Mouse (Mus musculus): ENCODE measurements at regions not wholly inside any gene's neighbourhood (a gene's known extent, or its start where the extent isn't known, plus 50 kb on each side); places are given as distances from the start of the nearest gene placed in this dataset.

GRCm38 (mm10) chr13:84757896-84758567 is 431.2 kb upstream of the Ccnh start:
- H3K27me3 ChIP-seq (ENCODE audit: control insufficient read depth, insufficient read depth, low read length): peaks cover 8% of the 10 kb centered on the region; the same call in 1 of the 2 replicates

GRCm38 (mm10) chr13:84758568-84758900 is 430.7 kb upstream of the Ccnh start:
- Histone ChIP-seq H3K4me3 (ENCODE audit: control insufficient read depth in 1 of 2, insufficient read depth in 1 of 2, low read depth in 1 of 2, low read length in 2 of 2) (no peak overlapping the region), H3K36me3 (ENCODE audit: control insufficient read depth, insufficient read depth, low read length) (no peaks in the 10 kb centered on the region), H3K9me3 (ENCODE audit: control insufficient read depth, low read length) (no peaks in the 10 kb centered on the region), H3K27ac (replicated peaks in 1 of 2; ENCODE audit: control insufficient read depth in 1 of 2, insufficient read depth in 1 of 2, low read depth in 2 of 2, low read length in 2 of 2) (no peak overlapping the region), H3K4me1 (ENCODE audit: control insufficient read depth in 2 of 2, insufficient read depth in 2 of 2, low read length in 2 of 2) (no peaks in the 10 kb centered on the region), H3K4me2 (ENCODE audit: low read length) (no peak overlapping the region), H3K9ac (ENCODE audit: low read length) (no peak overlapping the region), H3K27me3 (ENCODE audit: control insufficient read depth, insufficient read depth, low read length) (peaks cover 8% of the 10 kb centered on the region; the same call in 1 of the 2 replicates)
- under 1% methylated on average over 6 of the region's 6 CpGs for WGBS
- 0 out of 2 replicates have a peak, but pooled peaks have one; percentile 47 for ATAC-seq (ENCODE audit: insufficient number of reproducible peaks, insufficient read depth, low FRiP score, low read depth)

More at GRCm38 (mm10) chr13:84757896-84758567, 431.2 kb upstream of the Ccnh start:
- no peak overlapping the region for H3K27ac ChIP-seq (replicated peaks in 1 of 2; ENCODE audit: control insufficient read depth in 1 of 2, insufficient read depth in 1 of 2, low read depth in 2 of 2, low read length in 2 of 2)
- WGBS: 50% methylated on average over 10 of the region's 10 CpGs
- no peak overlapping the region for H3K4me2 ChIP-seq (ENCODE audit: low read length)
- ATAC-seq (ENCODE audit: insufficient number of reproducible peaks, insufficient read depth, low FRiP score, low read depth): no peak
- no peak overlapping the region for H3K9ac ChIP-seq (ENCODE audit: low read length)
- H3K36me3 ChIP-seq (ENCODE audit: control insufficient read depth, insufficient read depth, low read length): no peaks in the 10 kb centered on the region
- no peaks in the 10 kb centered on the region for H3K9me3 ChIP-seq (ENCODE audit: control insufficient read depth, low read length)
- no peaks in the 10 kb centered on the region for H3K4me1 ChIP-seq (ENCODE audit: control insufficient read depth in 2 of 2, insufficient read depth in 2 of 2, low read length in 2 of 2)
- no peak overlapping the region for H3K4me3 ChIP-seq (ENCODE audit: control insufficient read depth in 1 of 2, insufficient read depth in 1 of 2, low read depth in 1 of 2, low read length in 2 of 2)

GRCm38 (mm10) chr13:84759061-84759460 is 430.1 kb upstream of the Ccnh start:
- Histone ChIP-seq H3K4me3 (ENCODE audit: control insufficient read depth in 1 of 2, insufficient read depth in 1 of 2, low read depth in 1 of 2, low read length in 2 of 2) (no peak overlapping the region), H3K4me1 (ENCODE audit: control insufficient read depth in 2 of 2, insufficient read depth in 2 of 2, low read length in 2 of 2) (no peaks in the 10 kb centered on the region), H3K27ac (replicated peaks in 1 of 2; ENCODE audit: control insufficient read depth in 1 of 2, insufficient read depth in 1 of 2, low read depth in 2 of 2, low read length in 2 of 2) (no peak overlapping the region), H3K27me3 (ENCODE audit: control insufficient read depth, insufficient read depth, low read length) (peaks cover 8% of the 10 kb centered on the region; the same call in 1 of the 2 replicates), H3K9me3 (ENCODE audit: control insufficient read depth, low read length) (no peaks in the 10 kb centered on the region), H3K36me3 (ENCODE audit: control insufficient read depth, insufficient read depth, low read length) (no peaks in the 10 kb centered on the region), H3K4me2 (ENCODE audit: low read length) (no peak overlapping the region), H3K9ac (ENCODE audit: low read length) (no peak overlapping the region)
- ATAC-seq (ENCODE audit: insufficient number of reproducible peaks, insufficient read depth, low FRiP score, low read depth): no peak
- WGBS: 59% methylated on average over 7 of the region's 7 CpGs

- Histone ChIP-seq H3K9ac (ENCODE audit: low read length) (no peak overlapping the region), H3K27me3 (ENCODE audit: control insufficient read depth, insufficient read depth, low read length) (peaks cover 8% of the 10 kb centered on the region; the same call in 1 of the 2 replicates), H3K36me3 (ENCODE audit: control insufficient read depth, insufficient read depth, low read length) (no peaks in the 10 kb centered on the region), H3K4me3 (ENCODE audit: control insufficient read depth in 1 of 2, insufficient read depth in 1 of 2, low read depth in 1 of 2, low read length in 2 of 2) (no peak overlapping the region), H3K9me3 (ENCODE audit: control insufficient read depth, low read length) (no peaks in the 10 kb centered on the region), H3K4me2 (ENCODE audit: low read length) (no peak overlapping the region), H3K4me1 (ENCODE audit: control insufficient read depth in 2 of 2, insufficient read depth in 2 of 2, low read length in 2 of 2) (no peaks in the 10 kb centered on the region), H3K27ac (replicated peaks in 1 of 2; ENCODE audit: control insufficient read depth in 1 of 2, insufficient read depth in 1 of 2, low read depth in 2 of 2, low read length in 2 of 2) (no peak overlapping the region)
- ATAC-seq (ENCODE audit: insufficient number of reproducible peaks, insufficient read depth, low FRiP score, low read depth): no peak
- 66% methylated on average over 3 of the region's 3 CpGs for WGBS
Measured at GRCm38 (mm10) chr13:84760471-84760870, 428.7 kb upstream of the Ccnh start.

GRCm38 (mm10) chr13:84760978-84761377 is 428.2 kb upstream of the Ccnh start:
- H3K27me3 ChIP-seq (ENCODE audit: control insufficient read depth, insufficient read depth, low read length): peaks cover 8% of the 10 kb centered on the region; the same call in 1 of the 2 replicates
- 56% methylated on average over 8 of the region's 8 CpGs for WGBS
- ATAC-seq (ENCODE audit: insufficient number of reproducible peaks, insufficient read depth, low FRiP score, low read depth): no peak

GRCm38 (mm10) chr13:84761821-84762220 is 427.4 kb upstream of the Ccnh start:
- H3K27me3 ChIP-seq (ENCODE audit: control insufficient read depth, insufficient read depth, low read length): peaks cover 8% of the 10 kb centered on the region; the same call in 1 of the 2 replicates
- 52% methylated on average over 4 of the region's 4 CpGs for WGBS
- no peaks in the 10 kb centered on the region for H3K36me3 ChIP-seq (ENCODE audit: control insufficient read depth, insufficient read depth, low read length)
- no peak overlapping the region for H3K27ac ChIP-seq (replicated peaks in 1 of 2; ENCODE audit: control insufficient read depth in 1 of 2, insufficient read depth in 1 of 2, low read depth in 2 of 2, low read length in 2 of 2)
- H3K4me2 ChIP-seq (ENCODE audit: low read length): no peak overlapping the region
- H3K4me3 ChIP-seq (ENCODE audit: control insufficient read depth in 1 of 2, insufficient read depth in 1 of 2, low read depth in 1 of 2, low read length in 2 of 2): no peak overlapping the region
- H3K4me1 ChIP-seq (ENCODE audit: control insufficient read depth in 2 of 2, insufficient read depth in 2 of 2, low read length in 2 of 2): no peaks in the 10 kb centered on the region
- H3K9ac ChIP-seq (ENCODE audit: low read length): no peak overlapping the region
- no peak for ATAC-seq (ENCODE audit: insufficient number of reproducible peaks, insufficient read depth, low FRiP score, low read depth)
- H3K9me3 ChIP-seq (ENCODE audit: control insufficient read depth, low read length): no peaks in the 10 kb centered on the region

More at GRCm38 (mm10) chr13:84760978-84761377, 428.2 kb upstream of the Ccnh start:
- no peak overlapping the region for H3K4me3 ChIP-seq (ENCODE audit: control insufficient read depth in 1 of 2, insufficient read depth in 1 of 2, low read depth in 1 of 2, low read length in 2 of 2)
- no peaks in the 10 kb centered on the region for H3K36me3 ChIP-seq (ENCODE audit: control insufficient read depth, insufficient read depth, low read length)
- H3K27ac ChIP-seq (replicated peaks in 1 of 2; ENCODE audit: control insufficient read depth in 1 of 2, insufficient read depth in 1 of 2, low read depth in 2 of 2, low read length in 2 of 2): no peak overlapping the region
- no peaks in the 10 kb centered on the region for H3K9me3 ChIP-seq (ENCODE audit: control insufficient read depth, low read length)
- no peak overlapping the region for H3K9ac ChIP-seq (ENCODE audit: low read length)
- no peaks in the 10 kb centered on the region for H3K4me1 ChIP-seq (ENCODE audit: control insufficient read depth in 2 of 2, insufficient read depth in 2 of 2, low read length in 2 of 2)
- H3K4me2 ChIP-seq (ENCODE audit: low read length): no peak overlapping the region

- WGBS: 55% methylated on average over 1 of the region's 1 CpGs
Measured at GRCm38 (mm10) chr13:84763916-84764315, 425.3 kb upstream of the Ccnh start.

GRCm38 (mm10) chr13:84771956-84772355 is 417.3 kb upstream of the Ccnh start:
- Histone ChIP-seq H3K27me3 (ENCODE audit: control insufficient read depth, insufficient read depth, low read length) (no peaks in the 10 kb centered on the region), H3K4me3 (ENCODE audit: control insufficient read depth in 1 of 2, insufficient read depth in 1 of 2, low read depth in 1 of 2, low read length in 2 of 2) (no peak overlapping the region), H3K36me3 (ENCODE audit: control insufficient read depth, insufficient read depth, low read length) (no peaks in the 10 kb centered on the region), H3K4me2 (ENCODE audit: low read length) (no peak overlapping the region), H3K27ac (replicated peaks in 1 of 2; ENCODE audit: control insufficient read depth in 1 of 2, insufficient read depth in 1 of 2, low read depth in 2 of 2, low read length in 2 of 2) (no peak overlapping the region), H3K9ac (ENCODE audit: low read length) (no peak overlapping the region), H3K4me1 (ENCODE audit: control insufficient read depth in 2 of 2, insufficient read depth in 2 of 2, low read length in 2 of 2) (no peaks in the 10 kb centered on the region), H3K9me3 (ENCODE audit: control insufficient read depth, low read length) (no peaks in the 10 kb centered on the region)
- WGBS: 37% methylated on average over 2 of the region's 2 CpGs
- ATAC-seq (ENCODE audit: insufficient number of reproducible peaks, insufficient read depth, low FRiP score, low read depth): no peak

More at GRCm38 (mm10) chr13:84763916-84764315, 425.3 kb upstream of the Ccnh start:
- no peak for ATAC-seq (ENCODE audit: insufficient number of reproducible peaks, insufficient read depth, low FRiP score, low read depth)
- Histone ChIP-seq H3K4me2 (ENCODE audit: low read length) (no peak overlapping the region), H3K4me3 (ENCODE audit: control insufficient read depth in 1 of 2, insufficient read depth in 1 of 2, low read depth in 1 of 2, low read length in 2 of 2) (no peak overlapping the region), H3K9ac (ENCODE audit: low read length) (no peak overlapping the region), H3K27ac (replicated peaks in 1 of 2; ENCODE audit: control insufficient read depth in 1 of 2, insufficient read depth in 1 of 2, low read depth in 2 of 2, low read length in 2 of 2) (no peak overlapping the region), H3K4me1 (ENCODE audit: control insufficient read depth in 2 of 2, insufficient read depth in 2 of 2, low read length in 2 of 2) (no peaks in the 10 kb centered on the region), H3K36me3 (ENCODE audit: control insufficient read depth, insufficient read depth, low read length) (no peaks in the 10 kb centered on the region), H3K27me3 (ENCODE audit: control insufficient read depth, insufficient read depth, low read length) (peaks cover 3% of the 10 kb centered on the region; the same call in 1 of the 2 replicates), H3K9me3 (ENCODE audit: control insufficient read depth, low read length) (no peaks in the 10 kb centered on the region)

Data from heart, embryonic 14.5 days (tissue).